Mouse (Mus musculus) C2C12 (cell line): ENCODE measurements around the gene Mark3. TPM values are rescaled to one million over a fixed set of nuclear protein-coding genes. Genes with fewer than 3 reads are reported as not detected.

ENCODE experiments used
- H3K27me3 ChIP-seq: one replicate; pipeline ENCODE4 v1.6.1; 2011; ENCODE audit not compliant: control insufficient read depth, insufficient read depth, insufficient read length
- H3K36me3 ChIP-seq: one replicate; pipeline ENCODE4 v1.6.1; 2011; ENCODE audit not compliant: control insufficient read depth, insufficient read depth
- H3K4me3 ChIP-seq: one replicate; pipeline ENCODE4 v1.5.1; 2011; ENCODE audit warnings: mild to moderate bottlenecking, control low read depth; ENCODE audit not compliant: poor library complexity, insufficient read depth, severe bottlenecking
- H3K79me2 ChIP-seq: one replicate; pipeline ENCODE4 v1.6.1; 2011; ENCODE audit not compliant: control insufficient read depth, insufficient read depth
- H3K79me3 ChIP-seq: one replicate; pipeline ENCODE4 v1.6.1; 2011; ENCODE audit warnings: low read depth, control low read depth
- H3ac ChIP-seq: one replicate; pipeline ENCODE3; 2011; ENCODE audit warnings: low read depth; ENCODE audit not compliant: control insufficient read depth, insufficient read length
- CEBPB ChIP-seq: IDR thresholded peaks from one replicate; pipeline ENCODE4 v1.6.1; 2011; ENCODE audit warnings: low read depth, mild to moderate bottlenecking, control low read depth, moderate library complexity
- CTCF ChIP-seq: IDR thresholded peaks from one replicate; pipeline ENCODE4 v1.5.1; 2011; ENCODE audit not compliant: control insufficient read depth, insufficient read depth, insufficient read length
- FOSL1 ChIP-seq: IDR thresholded peaks from one replicate; pipeline ENCODE4 v1.8.0; 2011; ENCODE audit warnings: mild to moderate bottlenecking, low read length; ENCODE audit not compliant: poor library complexity, insufficient read depth, severe bottlenecking
- MAX ChIP-seq: IDR thresholded peaks from one replicate; pipeline ENCODE4 v1.6.1; 2011; ENCODE audit warnings: mild to moderate bottlenecking, control low read depth
- MYOD1 ChIP-seq: IDR thresholded peaks from one replicate; pipeline ENCODE4 v1.6.1; 2011; ENCODE audit warnings: low read depth; ENCODE audit not compliant: control insufficient read depth, insufficient read length
- MYOG ChIP-seq: IDR thresholded peaks from one replicate; pipeline ENCODE4 v1.6.1; 2011; ENCODE audit not compliant: control insufficient read depth, insufficient read length; ENCODE audit errors: extremely low read depth
- USF1 ChIP-seq: IDR thresholded peaks from one replicate; pipeline ENCODE4 v1.6.1; 2011; ENCODE audit warnings: low read depth, mild to moderate bottlenecking, control low read depth, moderate library complexity
- polyA plus RNA-seq: library from polyadenylated mRNA; unstranded; fragments of >200 nt; fragmentation: generic; extraction: Trizol; gene quantifications from one replicate; pipeline ENCODE4 v1.2.1, GENCODE M21; 2012; ENCODE audit warnings: missing spikeins

Gene Mark3
- polyA plus RNA-seq, 1 experiment = 35.0 TPM

DNA sequence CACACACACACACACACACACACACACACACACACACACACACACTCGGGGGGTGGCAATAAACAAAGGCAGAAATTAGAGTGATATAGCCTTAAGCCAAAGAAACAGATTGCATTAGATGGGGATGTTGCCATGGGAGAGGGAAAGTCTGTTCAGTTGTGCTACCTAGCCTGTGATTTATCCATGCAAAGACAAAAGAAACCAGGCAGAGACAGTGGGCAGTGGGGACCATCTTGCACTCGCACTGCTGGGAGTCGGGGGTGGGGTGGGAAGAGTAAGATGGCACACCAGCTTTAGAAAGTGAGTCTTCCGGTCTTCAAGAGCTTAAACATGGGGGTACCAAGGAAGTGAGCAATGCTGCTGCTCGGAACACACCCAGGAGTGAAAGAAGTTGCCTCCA, 14.0 kb upstream of the Mark3 start:
- H3ac ChIP-seq = no peak overlapping the region
- no peaks in the 10 kb centered on the region for H3K79me3 ChIP-seq
- H3K4me3 ChIP-seq = no peak overlapping the region
- no peaks in the 10 kb centered on the region for H3K36me3 ChIP-seq
- no peak for TF ChIP-seq MYOD1
- TF ChIP-seq USF1 = no peak
- no peak for TF ChIP-seq CEBPB
- TF ChIP-seq CTCF = no peak
- no peak for TF ChIP-seq FOSL1
- no peak for TF ChIP-seq MYOG
- no peak for TF ChIP-seq MAX
- no peaks in the 10 kb centered on the region for H3K79me2 ChIP-seq
- H3K27me3 ChIP-seq = no peaks in the 10 kb centered on the region

DNA sequence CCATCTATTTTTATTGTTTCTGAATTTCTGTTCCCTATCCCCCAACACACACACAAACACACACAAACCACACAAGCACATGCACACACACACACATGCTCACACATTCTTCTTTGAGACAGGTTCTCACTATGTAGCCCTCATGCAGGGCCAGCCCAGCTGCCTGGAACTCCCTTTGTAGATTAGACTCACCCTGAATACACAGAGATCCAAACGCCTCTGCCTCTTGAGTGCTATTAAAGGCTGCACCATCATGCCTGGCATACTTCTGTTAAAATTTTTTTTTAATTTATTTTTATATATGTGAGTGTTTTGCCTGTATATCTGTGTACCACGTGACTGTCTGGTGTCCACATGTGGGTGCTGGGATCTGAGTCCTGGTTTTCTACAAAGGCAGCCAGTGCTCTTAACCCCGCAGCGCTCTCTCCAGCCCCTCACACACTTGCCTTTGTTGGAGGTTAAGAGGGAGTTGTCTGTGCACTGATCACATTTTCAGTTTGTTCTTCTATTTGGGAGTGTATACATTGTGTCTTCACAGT, 12.0 kb upstream of the Mark3 start:
- H3K4me3 ChIP-seq = no peak overlapping the region
- no peaks in the 10 kb centered on the region for H3K27me3 ChIP-seq
- no peaks in the 10 kb centered on the region for H3K79me3 ChIP-seq
- TF ChIP-seq MAX (no peak), MYOG (no peak), USF1 (no peak), CEBPB (no peak), CTCF (no peak), FOSL1 (no peak), MYOD1 (no peak)
- H3ac ChIP-seq = no peak overlapping the region
- H3K36me3 ChIP-seq = no peaks in the 10 kb centered on the region
- H3K79me2 ChIP-seq = no peaks in the 10 kb centered on the region

DNA sequence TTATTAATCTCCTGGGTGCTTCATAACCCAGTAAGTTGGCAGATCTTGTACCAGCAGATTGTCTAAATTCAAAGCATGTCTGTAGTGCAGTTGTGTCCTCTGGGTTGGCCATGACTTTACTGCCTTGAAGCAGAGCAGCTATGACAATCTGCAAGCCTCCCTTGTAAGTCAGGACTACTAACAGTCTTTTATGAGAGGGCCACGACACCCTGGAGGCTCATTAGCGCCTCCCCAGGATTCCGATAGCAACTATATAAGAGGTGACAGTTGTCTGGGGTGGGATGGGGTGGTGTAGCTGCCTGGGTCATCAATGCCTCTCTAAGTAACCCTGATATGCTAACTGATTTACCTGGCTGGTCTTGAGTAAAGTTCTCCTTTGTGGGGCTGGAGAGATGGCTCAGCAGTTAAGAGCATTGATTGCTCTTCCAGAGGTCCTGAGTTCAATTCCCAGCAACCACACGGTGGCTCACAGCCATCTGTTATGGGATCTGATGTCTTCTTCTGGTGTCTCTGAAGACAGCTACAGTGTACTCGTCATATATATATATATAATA, 11.2 kb upstream of the Mark3 start:
- no peaks in the 10 kb centered on the region for H3K79me2 ChIP-seq
- no peak overlapping the region for H3ac ChIP-seq
- H3K4me3 ChIP-seq = no peak overlapping the region
- no peaks in the 10 kb centered on the region for H3K36me3 ChIP-seq
- no peaks in the 10 kb centered on the region for H3K79me3 ChIP-seq
- H3K27me3 ChIP-seq = no peaks in the 10 kb centered on the region
- TF ChIP-seq FOSL1 (no peak), MYOG (no peak), MAX (no peak), USF1 (no peak), CTCF (no peak), MYOD1 (no peak), CEBPB (no peak)

DNA sequence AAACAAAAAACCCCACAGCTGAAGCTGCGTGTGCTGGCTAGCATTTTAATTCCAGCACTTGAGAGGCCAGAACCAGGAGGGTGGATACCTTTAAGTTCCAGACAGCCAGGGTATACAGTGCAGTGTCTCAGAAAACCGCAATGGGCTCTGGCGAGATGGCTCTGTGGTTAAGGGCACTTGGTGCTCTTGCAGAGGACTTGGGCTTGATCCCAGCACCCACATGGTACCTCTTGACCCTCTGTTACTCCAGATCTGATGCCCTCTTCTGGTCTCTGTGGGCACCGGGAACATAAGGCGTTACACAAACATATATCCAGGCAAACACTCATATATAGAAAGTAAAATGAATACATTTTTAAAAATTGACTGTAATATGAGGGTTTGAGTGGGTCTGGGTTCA, 9.0 kb upstream of the Mark3 start:
- Histone ChIP-seq H3K79me3 (no peaks in the 10 kb centered on the region), H3K27me3 (no peaks in the 10 kb centered on the region), H3K79me2 (no peaks in the 10 kb centered on the region), H3ac (no peak overlapping the region), H3K36me3 (no peaks in the 10 kb centered on the region), H3K4me3 (no peak overlapping the region)
- TF ChIP-seq USF1 = no peak
- TF ChIP-seq MAX = peak; percentile 74

DNA sequence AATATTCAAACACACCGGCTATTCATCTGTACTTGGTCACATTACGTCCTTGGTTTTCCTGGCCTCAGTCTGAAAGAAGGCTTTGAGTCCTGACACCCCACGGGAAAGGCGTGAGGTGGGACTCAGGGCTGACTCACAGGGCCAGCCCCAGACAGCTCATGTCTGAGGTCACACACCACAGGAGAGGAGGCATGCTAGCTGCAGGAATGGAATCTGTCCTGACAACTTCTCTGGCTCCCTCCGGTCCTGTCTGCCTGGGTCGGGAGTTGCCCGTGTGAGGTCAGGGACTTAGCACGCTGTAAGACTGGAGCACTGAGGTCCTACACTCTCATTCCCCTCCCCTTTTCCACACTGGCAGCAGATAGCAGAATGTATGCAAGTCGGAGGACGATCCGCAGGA, 5.5 kb upstream of the Mark3 start:
- H3K4me3 ChIP-seq = no peak overlapping the region
- H3K36me3 ChIP-seq = no peaks in the 10 kb centered on the region
- no peaks in the 10 kb centered on the region for H3K79me3 ChIP-seq
- H3K79me2 ChIP-seq = peaks cover 7% of the 10 kb centered on the region
- H3ac ChIP-seq = peak overlapping the region; percentile 1
- TF ChIP-seq MAX = no peak
- no peak for TF ChIP-seq CTCF
- TF ChIP-seq MYOG = no peak
- no peak for TF ChIP-seq MYOD1
- TF ChIP-seq FOSL1 = no peak
- TF ChIP-seq CEBPB = no peak
- TF ChIP-seq USF1 = no peak
- H3K27me3 ChIP-seq = no peaks in the 10 kb centered on the region

DNA sequence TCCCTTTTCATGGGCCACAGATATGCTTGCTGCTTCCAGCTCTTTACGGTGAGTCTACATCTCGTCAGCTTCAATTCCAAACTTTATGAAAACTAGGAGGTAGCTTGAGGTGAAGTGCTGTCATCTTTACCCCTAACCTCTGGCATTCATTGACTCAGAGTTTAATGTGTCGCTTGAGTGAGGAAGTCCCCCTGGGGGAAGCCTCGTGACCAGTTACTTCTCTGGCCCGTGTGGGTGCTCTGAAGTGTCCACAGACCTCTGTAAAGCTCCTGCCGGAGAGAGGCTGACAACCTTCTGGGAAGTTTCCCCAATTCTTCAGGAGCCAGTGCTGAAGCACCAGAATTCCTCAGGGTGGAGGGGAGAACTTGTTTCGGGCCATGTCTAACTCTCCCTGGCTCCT, 1.9 kb upstream of the Mark3 start:
- peaks cover 26% of the 10 kb centered on the region for H3K79me3 ChIP-seq
- peaks cover 40% of the 10 kb centered on the region for H3K79me2 ChIP-seq
- no peak for TF ChIP-seq CTCF
- no peak for TF ChIP-seq MYOG
- no peak for TF ChIP-seq MYOD1
- TF ChIP-seq USF1 = no peak
- TF ChIP-seq FOSL1 = no peak
- no peak for TF ChIP-seq CEBPB
- TF ChIP-seq MAX = no peak
- H3K4me3 ChIP-seq = no peak overlapping the region
- H3K27me3 ChIP-seq = no peaks in the 10 kb centered on the region
- no peaks in the 10 kb centered on the region for H3K36me3 ChIP-seq
- no peak overlapping the region for H3ac ChIP-seq
